Mouse (Mus musculus) kidney, postnatal 25 days (tissue): ENCODE measurements at regions not wholly inside any gene's neighbourhood (a gene's known extent, or its start where the extent isn't known, plus 50 kb on each side); places are given as distances from the start of the nearest gene placed in this dataset.

Experiments
- DNase-seq, 2 experiments: peaks; one replicate each; pipeline ENCODE4 v3.0.0; 2021; ENCODE audit warnings: mixed read lengths in 2 of 2

DNA sequence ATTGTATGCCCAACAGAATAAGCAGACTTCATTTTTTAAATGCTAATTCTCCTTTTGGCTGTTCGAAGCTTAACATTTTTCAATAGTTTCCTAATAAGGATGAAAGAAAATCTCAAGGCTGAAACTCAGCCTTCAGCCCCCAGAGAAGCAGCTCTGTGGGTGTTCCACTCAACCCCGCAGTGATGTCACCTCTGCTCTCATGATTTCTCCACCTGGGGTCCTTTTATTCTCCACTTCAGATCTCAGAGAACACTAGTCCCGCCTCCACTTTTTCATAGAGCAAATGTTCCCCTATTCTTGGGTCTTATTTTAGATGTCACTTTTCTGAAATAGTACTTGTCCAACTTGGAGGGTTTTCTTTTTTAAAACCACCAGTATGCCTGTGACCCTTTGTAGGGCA is 567.3 kb downstream of the Cntn3 start:
- DNase-seq = no peak

DNA sequence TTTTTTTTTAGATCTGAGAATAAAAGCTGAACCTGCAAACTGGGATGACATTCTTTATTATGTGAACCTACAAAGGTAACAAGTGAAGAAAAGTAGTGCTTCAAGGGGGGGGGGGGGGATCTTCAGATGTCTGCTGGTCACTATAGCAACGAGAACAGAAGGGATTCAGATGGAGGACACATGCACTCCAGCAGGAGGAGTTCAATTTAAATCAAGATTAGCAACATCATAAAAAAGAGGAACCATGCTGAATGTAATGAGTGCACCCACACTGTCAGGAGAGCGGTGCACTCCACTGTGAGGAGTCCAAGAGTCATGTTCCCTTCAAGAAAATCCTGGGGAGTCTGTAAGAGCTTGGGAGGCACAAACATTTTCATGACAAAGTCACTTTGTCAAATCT is 574.7 kb downstream of the Cntn3 start:
- DNase-seq = no peak

DNA sequence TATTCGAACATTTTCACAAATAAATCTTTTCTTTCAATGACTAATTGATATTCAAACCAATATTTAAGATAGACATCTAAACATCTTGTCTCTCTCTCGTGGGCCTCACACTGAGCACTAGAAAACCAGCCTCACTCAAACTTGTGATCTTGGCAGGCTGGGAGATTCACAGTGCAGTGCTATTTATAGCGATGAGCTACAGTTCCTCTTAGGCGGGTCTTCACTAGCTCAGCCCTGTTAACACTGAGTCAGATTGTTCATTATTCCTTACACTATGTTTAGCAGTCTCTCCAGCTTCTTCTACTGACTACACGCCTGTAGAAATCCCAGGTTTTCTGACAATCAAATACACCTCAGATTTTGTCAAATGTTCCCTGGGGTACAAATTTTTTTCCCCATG is 575.3 kb downstream of the Cntn3 start:
- DNase-seq = no peak

DNA sequence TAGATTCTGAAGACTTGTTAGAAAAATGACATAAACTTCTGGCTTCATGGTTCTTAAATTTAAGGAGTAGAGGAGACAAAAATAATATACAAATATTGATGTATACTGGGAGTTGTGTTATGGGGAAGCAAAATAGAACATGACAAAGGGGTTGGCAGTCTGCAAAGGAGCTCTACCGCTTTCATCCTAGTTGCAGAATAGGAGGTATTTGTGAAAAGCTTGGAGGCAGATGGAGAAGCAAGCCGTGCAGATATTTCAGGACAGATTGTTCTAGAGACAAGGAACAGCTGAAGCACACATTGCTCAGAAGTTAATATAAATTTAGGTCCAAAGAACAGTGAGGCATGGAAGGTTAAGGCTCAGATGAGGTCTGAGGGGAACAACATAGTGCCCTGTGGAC is 580.1 kb downstream of the Cntn3 start:
- DNase-seq = no peak

DNA sequence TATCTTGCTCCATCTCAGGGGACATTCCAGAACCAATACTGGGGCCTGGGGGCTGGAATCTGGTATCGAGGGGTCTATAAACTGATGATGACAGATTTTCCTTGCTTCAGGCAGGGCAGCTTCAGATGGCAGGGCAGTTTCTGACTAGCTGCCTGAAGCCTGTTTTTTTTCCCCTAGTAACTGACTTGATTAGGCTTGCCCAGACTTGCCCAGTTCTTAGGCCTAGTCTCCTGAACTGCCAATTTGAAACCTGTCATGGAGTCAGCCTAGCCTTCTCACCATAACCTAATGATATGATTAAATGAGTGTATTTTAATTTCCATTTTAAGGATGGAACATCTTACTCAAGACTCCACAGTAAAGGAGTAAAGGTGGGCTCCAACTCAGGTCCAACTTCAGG is 591.2 kb downstream of the Cntn3 start:
- no peak for DNase-seq

DNA sequence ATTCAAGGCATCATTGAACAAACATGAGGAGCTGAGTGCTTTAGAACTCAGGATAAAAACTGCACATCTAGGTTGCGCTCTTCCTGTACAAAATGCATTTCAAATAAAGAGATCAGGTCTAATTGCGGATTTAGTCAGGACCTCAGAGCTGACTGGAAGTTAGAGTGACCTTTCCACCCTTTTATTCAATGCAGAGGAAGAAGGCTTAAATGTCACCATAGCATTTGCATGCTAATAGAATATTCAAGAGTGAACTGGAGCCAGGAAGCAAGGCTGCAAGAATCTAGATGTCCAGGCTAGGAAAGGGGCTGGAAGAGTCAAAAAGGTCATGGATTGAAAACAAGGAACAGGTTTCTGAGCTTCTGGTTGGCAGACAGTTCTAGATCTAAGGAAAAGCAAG is 593.7 kb downstream of the Cntn3 start:
- no peak for DNase-seq

DNA sequence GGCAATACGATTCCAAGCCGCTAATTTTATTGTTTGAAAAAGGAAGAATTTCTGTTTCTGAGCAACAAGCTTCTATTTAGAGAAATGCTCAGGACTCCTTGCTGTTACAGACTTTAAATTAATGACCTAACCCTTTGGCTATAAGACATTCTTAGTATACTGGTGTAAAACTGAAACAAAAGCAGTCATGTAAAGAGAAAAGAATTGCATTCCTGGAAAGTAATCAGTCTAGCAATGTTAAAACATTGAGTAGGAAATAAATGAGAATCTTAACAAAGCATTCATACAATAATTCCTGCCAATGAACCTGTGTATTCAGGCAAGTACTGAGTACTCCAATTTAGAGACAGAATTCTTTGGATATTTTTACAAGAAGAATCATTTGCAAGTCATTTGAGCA is 587.2 kb upstream of the Pdzrn3 start:
- no peak for DNase-seq

DNA sequence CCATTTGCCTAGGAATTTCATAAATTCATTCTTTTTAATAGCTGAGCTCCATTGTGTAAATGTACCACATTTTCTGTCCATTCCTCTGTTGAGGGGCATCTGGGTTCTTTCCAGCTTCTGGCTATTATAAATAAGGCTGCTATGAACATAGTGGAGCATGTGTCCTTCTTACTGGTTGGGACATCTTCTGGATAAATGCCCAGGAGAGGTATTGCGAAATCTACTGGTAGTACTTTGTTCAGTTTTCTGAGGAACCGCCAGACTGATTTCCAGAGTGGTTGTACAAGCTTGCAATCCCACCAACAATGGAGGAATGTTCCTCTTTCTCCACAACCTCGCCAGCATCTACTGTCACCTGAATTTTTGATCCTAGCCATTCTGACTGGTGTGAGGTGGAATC is 583.8 kb upstream of the Pdzrn3 start:
- DNase-seq = peak in 1 of 2 experiments; percentile 29

DNA sequence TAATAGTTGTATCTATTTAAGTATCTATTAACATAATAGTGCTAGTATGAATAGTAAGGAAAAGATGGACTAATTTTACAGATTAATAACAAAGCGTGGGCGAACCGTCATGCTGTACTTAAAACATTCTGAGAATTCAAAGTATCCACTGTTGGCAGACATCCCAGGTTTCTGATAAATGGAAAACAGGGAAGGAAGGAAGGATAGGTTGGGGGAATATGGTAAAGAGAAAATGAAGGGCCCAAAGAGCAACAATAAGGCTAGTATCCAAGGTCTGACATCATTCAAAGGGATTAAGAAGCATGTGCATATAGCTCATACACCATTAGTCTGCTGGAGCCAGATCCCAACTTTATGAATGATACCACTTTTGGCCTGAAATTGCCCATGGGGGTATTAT is 572.0 kb upstream of the Pdzrn3 start:
- no peak for DNase-seq

DNA sequence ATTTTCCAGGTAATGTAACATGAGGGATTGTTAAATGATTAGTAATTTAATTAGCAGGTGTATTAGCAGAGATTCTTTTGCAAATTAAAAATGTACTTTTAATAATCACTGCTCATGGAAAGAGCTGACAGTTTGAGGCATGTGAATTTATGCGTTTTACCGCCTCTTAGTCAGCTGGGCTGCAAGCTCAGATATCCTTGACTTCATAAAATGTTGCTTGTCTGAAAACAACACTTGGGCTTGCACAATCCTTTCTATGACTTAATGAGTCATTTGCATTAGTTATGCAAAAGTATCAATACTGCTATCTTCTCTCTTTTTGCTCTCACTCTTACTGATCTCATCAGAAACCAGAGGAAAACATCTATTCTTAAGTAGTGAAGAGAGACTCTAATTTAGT is 571.3 kb upstream of the Pdzrn3 start:
- DNase-seq = no peak

DNA sequence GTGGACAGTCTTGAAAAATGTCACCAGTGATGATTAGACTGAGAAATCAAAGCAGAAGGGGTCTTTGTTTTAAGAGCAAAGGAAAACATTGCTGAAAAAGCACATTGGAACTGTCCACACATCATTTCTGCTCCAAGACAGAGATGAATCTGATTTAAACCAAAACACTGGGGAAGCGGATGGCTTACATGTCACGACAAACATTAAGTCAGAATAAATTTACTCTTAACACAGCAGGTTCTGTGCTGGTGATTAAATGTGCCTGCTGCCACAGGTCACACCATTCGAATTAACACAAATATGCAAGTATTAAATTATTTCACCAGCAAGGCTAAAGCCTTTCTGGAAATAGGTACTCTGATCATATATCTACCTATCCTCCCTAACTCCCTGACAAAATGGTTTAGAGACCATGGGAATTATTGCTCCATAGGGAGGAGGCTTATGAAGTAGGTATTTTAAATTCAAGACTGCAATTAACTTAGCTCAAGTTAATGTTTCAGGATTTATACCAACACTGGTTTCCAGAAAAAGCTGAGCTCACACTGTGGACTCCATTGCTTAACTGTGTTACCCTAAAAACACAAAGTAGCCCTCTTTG is 562.7 kb upstream of the Pdzrn3 start:
- no peak for DNase-seq

DNA sequence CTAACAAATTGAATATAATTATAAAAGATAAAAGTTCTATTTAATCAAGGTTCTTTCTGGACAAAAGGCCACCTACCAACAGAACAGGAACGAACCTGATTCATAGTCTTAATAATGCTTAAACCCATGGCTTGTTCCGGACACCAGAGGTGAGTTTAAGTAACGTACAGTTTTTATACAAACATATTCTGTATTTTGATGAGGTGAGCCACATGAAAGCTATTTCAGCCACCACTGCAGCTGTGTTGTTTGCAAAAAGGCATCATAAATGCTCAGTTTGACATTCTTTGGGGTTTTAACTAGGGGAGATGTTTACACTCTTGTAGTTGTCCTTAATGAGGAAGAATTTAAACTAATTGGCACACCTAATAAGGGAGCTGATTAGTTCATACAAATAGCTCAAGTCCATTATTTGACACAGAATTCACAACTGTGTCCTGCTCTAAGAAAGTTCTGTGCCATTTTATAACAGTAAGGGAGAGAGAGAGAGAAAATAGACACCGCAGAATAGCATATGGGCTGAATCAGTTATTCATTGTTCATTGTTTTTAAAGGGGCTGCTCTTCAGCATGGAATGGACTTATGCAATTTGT is 560.8 kb upstream of the Pdzrn3 start:
- no peak for DNase-seq

DNA sequence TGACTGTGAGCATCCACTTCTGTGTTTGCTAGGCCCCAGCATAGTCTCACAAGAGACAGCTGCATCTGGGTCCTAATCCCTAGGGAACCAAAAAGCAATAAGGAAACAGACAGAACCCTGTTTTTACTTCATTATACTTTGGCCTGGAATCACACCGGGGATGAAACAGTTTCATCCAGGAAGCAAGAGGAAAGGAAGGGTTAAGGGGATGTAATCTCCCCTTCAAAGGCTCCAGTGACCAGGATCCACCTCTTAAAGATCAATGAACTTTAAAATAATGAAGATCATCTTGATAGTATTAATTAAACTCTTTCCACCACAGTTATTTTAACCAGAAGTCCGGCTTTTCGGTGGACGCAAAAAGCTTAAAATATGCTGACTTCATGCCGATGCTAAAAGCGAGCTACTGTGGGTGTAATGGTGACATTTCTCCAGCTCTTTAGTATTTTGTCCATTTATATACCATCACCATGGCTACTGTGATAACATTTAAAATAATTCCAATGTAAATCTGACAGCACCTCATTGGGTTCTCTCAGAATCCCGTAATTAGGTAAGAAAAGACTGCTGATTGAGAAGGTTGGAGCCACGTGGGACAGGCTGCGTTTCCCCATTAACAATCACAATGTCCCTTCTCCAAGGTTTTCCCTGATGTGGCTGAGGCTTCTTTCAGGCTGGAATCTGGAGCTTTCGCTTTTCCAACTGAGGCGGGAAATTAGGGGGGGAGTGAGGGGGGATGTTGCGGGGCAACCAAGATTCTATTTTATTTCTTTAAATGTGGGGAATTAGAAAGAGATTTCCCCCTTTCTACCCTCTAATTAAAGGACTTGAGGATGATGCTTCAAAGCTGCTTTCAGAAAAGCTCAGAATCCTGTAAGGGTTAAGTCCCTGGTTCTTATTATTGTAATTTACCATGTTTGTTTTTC is 560.0 kb upstream of the Pdzrn3 start:
- no peak for DNase-seq

DNA sequence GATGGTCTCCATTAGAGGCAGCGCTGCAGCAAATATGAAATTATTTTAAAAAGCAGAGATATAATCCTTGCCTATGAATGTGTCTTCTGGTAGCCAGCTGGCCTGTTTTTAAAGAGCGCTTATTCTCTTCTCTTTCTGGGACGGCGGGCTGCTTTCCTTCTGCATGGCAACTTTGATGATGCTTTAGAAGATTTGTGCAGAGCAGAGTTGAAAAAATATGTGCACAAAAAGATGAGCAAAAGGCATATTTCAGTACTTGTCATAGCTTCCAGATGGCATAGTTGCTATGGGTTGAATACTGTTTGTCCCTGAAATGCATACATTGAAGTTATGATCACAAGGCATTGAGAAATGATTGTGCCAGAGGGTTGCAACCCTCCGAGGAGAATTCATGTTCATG is 554.1 kb upstream of the Pdzrn3 start:
- no peak for DNase-seq

DNA sequence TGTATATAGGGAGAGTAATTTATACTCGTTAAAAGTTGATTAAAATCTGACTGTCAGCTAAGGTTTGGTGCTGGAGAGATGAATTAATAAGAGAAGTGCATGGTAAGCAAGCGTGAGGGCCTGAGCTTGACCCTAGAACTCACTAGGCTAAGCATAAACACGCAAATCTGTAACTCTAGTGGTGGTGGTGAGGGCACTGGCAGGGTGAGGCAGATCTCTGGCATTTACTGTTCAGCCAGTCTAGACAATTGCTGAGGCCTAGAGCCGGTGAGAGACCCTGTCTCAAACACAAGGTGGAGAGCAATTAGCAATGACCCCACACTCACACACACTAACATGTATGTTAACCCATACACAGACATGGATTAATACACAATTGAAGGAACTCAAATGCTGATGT is 544.0 kb upstream of the Pdzrn3 start:
- no peak for DNase-seq

DNA sequence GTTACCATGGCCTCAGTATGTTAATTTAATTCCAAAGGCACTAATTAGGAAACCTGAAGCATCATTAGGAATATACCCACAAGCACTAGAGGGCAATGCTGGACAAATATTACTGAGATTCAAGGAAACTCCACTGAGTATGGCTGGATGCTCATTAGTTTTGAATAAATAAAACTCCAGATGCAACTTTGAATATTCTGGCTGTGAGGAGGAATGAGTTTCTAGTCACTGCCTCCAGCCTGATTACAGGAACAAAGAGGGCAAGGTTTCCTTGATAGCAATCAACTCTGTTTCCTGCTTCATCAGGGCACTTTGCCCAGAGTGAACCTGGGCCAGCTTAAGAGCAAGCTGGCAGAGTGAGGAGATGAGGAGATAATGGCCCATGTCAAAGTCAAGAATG is 543.5 kb upstream of the Pdzrn3 start:
- peak; percentile 20 to 58 for DNase-seq

DNA sequence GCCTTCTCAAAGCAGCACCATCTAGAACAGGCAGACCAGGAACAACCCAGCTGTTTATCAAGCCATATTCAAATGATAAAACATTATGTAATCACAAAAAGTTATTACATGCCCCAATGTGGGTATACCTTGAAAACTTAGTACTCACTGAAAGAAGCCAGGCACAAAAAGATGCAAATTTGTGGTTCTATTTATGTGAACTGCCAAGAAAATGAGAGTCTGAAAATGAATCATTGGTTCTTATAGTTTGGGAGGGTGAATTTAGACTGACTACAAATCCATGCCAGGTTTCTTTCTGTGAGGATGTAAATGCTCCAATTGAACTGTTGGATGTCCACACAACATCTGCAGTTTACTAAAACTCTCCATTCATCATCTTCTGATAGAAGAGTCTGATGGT is 541.2 kb upstream of the Pdzrn3 start:
- DNase-seq = no peak

DNA sequence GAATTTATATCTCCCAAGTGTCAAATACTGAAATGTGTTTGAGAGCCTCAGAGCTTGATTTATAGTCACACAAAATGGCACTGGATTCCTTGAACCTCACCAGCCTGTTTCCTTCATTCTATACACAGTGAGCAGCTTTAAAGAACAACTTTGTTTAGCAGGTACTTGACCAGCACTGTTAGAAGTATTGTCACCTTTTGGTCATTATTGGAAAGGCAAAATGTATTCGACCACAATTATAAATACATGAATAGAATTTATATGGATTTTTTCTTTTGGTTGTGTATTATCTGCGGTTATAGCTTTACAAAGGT is 527.3 kb upstream of the Pdzrn3 start:
- DNase-seq = no peak

DNA sequence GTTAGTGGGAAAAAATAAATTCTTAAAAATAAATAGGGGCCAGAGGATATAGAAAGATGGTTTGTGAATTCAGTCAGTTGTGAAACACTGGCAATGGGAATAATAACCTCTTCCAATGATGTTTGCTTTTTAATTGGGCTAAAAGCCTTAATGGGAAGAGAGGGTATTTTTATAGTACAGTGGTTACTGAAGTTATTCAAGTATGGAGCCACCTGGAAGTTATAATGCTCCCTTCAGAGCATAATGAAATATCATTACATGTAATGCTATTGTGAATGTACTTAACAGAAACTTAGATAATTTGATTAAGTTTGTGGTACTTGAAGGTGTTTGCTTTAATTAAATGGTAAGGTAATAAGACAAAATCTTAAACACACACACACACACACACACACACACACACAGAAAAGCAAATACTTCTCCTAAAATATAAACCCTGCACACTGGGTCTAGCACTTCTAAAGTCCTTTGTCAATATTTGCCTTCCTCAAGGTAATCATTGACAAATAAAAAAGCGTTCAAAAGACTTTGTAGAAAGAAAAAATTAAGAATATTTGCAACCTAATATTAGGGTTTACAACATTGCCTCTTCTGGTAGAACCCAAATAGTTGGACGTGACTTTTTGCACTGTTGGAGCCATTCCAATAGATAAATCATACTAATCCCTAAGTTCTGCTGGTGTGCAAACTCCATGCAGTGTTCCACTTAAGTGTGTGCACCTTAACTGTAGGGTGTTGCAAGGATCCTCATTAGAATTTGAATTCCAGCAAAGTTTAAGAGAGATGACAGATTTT is 526.7 kb upstream of the Pdzrn3 start:
- DNase-seq = no peak

DNA sequence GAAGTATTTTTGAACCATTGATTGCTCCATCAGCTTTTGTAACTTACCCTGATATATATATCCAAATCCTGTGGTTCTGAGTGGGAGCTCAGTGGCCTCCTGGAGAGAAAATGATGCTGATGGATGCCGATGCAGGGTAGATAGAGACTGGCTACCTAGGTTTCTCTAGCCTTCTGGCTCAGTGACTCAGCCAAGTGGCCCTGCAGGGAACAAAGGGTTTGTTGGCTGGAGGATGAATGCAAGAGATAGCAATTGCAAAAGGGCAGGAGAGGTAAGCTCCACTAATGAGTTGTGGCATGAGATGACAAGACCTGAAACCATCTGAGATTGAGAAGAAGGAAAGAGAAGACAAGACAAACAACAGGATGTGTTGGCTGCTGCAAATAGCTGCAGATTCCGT is 524.6 kb upstream of the Pdzrn3 start:
- DNase-seq = no peak

DNA sequence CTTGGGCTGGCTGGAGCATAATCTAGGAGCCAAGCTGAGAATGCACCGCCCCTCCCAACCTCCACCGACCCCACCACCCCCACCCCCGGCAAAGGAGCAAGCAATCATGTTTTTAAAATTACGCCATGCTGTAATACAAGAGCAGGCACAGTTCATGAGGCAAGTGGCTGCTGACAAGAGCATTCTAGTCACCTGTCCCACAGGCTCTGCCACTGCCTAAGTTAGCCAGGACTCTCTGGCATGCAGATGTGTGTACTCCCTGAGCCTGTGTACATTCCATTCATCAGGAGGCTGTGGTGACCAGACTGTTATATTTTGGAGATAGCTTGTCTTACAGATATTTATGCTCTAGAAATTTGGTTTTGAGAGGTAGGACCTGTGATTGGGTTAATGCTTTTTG is 520.8 kb upstream of the Pdzrn3 start:
- no peak for DNase-seq

DNA sequence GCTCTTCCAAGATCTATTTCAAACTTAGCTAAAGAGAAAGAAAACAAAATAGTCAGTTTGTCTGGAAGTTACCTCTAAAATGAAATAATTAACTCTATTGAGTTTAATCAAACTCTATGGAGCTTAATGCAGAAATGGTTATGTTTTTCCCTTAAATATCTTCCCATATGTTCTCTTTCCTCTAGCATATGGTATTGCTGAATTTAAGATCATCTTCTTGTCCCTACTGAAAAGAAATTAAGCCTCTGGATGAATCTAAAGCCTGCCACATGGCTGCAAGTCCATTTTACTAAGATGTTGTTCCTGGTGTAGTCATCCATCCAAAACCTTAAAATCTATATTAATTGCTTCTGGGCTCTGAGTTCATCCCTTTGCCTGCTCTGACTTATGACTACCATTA is 513.0 kb upstream of the Pdzrn3 start:
- no peak for DNase-seq

DNA sequence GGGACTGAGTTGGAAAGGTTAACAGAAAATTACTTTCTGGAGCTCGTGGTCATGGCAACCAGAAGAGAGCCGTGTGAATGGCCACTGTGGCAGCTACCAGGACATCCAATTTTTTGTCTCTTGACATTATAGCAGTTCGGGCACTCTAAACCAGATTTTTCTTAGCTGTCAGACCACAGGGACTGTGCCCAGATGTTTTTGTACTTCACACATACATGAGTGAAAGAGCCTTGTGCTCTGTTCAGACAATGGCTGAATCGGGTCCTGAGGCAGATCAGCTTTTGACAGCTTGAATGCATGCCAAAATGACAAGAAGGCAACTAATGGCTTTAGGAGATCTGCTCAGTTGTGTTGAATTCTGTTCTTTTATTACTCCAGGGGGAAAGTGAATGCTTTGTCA is 505.2 kb upstream of the Pdzrn3 start:
- DNase-seq = no peak

DNA sequence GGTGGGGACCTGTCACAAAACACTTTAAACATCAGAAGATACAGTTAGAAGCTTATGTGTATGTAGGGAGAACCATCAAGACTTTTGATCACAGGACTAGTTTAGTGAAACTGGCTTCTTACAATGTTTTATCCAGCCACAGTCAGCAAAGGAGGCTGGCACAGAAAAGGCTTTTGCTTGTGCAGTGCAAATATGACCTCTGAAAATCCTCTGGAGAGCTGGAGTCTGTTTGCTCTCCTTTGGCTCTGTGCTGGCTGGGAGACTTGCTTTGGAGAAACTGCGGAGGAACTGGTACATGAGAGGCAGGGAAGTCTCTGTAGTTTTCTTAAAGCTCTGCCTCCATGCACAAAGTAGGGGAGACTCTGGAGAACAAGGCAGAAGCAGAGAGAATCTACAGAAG is 497.2 kb upstream of the Pdzrn3 start:
- no peak for DNase-seq
